Mouse (Mus musculus): ENCODE results near the gene Castor2. TPM values are rescaled to one million over a fixed set of nuclear protein-coding genes. Genes with fewer than 3 reads are reported as not detected.

Castor2 gene
- total and polyA plus RNA-seq, 2 experiments from 2014 or later, result 21.1 to 27.4 TPM

DNA sequence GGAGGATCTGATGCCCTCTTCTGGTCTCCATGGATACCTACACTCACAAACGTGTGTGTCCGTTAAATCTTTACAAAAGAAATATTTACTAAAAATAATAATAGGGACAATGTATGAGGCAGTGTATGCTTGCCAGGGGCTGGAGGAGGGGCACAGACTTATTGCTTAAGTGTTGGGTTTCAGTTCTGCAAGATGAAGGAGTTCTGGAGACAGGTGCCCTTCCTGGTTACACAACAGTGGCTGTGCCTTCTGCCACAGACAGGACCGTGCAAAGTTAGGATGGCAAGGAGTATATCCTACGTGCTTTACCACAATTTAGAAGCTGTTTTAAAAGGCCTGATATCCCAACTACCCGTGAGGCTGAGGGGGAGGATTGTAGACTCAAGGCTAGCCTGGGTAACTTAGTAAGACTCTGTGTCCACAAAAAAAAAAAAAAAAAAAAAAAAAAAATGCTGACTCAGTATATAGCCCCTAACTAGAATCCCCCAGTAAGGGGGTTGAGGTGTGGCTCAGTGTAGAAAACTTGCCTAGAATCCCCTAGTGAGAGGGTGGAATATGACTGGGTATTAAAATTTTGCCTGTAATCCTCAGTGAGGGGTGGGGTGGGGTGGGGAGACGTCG is 16.2 kb downstream of the Castor2 start:
- no peak overlapping the region for H3K9ac ChIP-seq (replicated peaks; ENCODE audit: low read length)
- no peak overlapping the region for H3K4me2 ChIP-seq (ENCODE audit: low read depth, low read length)
- H3K4me1 ChIP-seq (ENCODE audit: insufficient read depth, low read length), result peaks cover 3% of the 10 kb centered on the region; the same call in 1 of the 2 replicates
- no peak for TF ChIP-seq CTCF (IDR thresholded peaks at IDR 0.05; ENCODE audit: low read depth)
- no peaks in the 10 kb centered on the region for H3K27me3 ChIP-seq (ENCODE audit: insufficient read depth, low read length)
- 88% methylated on average over 7 of the region's 7 CpGs for WGBS
- no peak overlapping the region for H3K4me3 ChIP-seq (ENCODE audit: low read length)
- H3K9me3 ChIP-seq (ENCODE audit: low read length), result no peaks in the 10 kb centered on the region
- H3K27ac ChIP-seq, result no peak overlapping the region
- DNase-seq (ENCODE audit: low spot score) (no peak), ATAC-seq (no peak)
- H3K36me3 ChIP-seq (ENCODE audit: insufficient read depth, low read length), result 0 out of 2 replicates have a peak, but pooled peaks cover 4% of the 10 kb centered on the region

DNA sequence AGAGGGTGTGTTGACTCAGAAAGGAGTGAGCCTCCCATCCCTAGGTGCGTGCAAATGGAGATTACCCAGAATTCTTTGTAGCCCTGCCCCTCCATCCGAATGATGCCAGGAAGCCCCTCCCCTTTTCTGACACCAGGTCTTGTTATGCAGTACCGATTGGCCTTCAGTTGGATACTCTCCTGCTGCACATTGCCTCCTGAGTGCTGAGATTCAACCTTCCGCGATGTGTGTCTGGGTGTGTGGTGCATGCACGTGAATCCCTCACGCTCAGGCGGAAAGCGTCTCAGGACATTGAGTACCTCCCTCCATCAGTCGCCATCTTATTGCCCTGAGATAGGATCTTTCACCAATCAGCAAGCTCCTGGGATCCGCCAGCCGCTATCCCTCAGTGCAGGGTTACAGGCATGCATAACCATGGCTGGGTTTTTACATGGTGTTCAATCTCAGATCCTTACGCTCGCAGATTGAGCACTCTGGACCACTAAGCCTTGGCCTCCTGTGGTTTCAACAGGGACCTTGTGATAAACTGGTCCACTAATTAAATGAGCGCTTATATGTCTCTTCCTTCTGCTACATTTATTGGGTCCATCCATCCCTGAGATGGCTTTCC is 19.4 kb downstream of the Castor2 start:
- Histone ChIP-seq H3K9me3 (ENCODE audit: low read length) (no peaks in the 10 kb centered on the region), H3K4me1 (ENCODE audit: insufficient read depth, low read length) (peaks cover 3% of the 10 kb centered on the region; the same call in 1 of the 2 replicates), H3K27ac (no peak overlapping the region), H3K36me3 (ENCODE audit: insufficient read depth, low read length) (no peaks in the 10 kb centered on the region), H3K9ac (replicated peaks; ENCODE audit: low read length) (no peak overlapping the region), H3K27me3 (ENCODE audit: insufficient read depth, low read length) (no peaks in the 10 kb centered on the region), H3K4me3 (ENCODE audit: low read length) (no peak overlapping the region), H3K4me2 (ENCODE audit: low read depth, low read length) (no peak overlapping the region)
- no peak for ATAC-seq
- WGBS, result 91% methylated on average over 15 of the region's 15 CpGs
- TF ChIP-seq CTCF (IDR thresholded peaks at IDR 0.05; ENCODE audit: low read depth), result no peak
- DNase-seq (ENCODE audit: low spot score), result no peak

DNA sequence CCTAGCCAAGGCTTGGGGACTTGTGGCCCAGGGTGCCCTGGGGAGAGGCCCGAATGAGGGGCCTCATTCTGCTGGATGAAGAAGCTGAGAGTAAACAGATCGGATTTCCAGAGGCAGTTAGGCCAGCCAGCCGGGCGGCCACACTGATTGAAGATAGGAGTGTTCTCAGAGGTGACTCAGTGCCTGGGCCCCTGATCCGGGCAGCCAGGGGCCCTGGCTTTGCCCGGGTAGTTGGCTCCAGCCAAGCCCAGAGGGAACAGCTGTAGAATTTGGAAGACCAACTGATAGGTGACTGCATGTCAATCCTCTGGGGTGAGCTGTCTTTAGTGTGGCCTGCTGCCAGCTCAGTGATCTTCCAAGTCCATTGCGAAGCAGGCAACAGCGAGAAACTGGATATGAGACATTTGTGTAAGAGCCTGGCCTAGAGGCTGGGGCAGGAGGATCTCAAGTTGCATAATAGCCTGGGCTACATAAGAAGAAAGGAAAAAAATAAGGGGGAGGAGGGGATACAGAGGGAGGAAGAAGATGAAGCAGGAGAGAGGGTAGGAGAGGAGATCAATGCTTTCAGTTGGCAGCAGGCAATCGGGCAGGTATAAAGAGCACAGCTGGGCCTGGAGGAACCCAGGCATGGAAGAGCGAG is 20.1 kb downstream of the Castor2 start:
- Histone ChIP-seq H3K27ac (no peak overlapping the region), H3K9me3 (ENCODE audit: low read length) (no peaks in the 10 kb centered on the region), H3K4me2 (ENCODE audit: low read depth, low read length) (no peak overlapping the region), H3K4me1 (ENCODE audit: insufficient read depth, low read length) (peaks cover 3% of the 10 kb centered on the region; the same call in 1 of the 2 replicates), H3K9ac (replicated peaks; ENCODE audit: low read length) (no peak overlapping the region), H3K4me3 (ENCODE audit: low read length) (no peak overlapping the region), H3K27me3 (ENCODE audit: insufficient read depth, low read length) (no peaks in the 10 kb centered on the region), H3K36me3 (ENCODE audit: insufficient read depth, low read length) (no peaks in the 10 kb centered on the region)
- DNase-seq (ENCODE audit: low spot score) (no peak), ATAC-seq (no peak)
- WGBS, result 67% methylated on average over 10 of the region's 10 CpGs
- TF ChIP-seq CTCF (IDR thresholded peaks at IDR 0.05; ENCODE audit: low read depth), result no peak

DNA sequence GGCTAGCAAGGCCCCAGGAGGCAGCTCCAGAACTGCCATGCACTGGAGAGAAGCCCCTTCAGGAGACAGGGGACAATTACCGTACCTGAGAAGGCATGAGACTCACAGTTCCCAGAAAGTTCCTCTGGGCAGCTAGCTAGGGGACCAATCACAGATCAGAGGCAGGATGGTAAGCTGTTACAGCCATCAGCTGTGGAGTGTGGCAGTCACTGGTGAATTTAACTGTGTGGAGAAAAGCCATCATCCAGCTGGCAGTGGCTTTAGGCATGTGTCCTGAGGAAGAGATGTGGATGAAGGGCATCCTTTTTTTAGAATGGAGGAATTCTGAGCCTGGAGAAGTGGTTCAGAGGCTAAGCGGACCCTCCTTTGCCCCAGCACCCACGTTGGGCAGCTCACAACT is 20.6 kb downstream of the Castor2 start:
- no peak overlapping the region for H3K4me2 ChIP-seq (ENCODE audit: low read depth, low read length)
- no peak overlapping the region for H3K4me3 ChIP-seq (ENCODE audit: low read length)
- H3K4me1 ChIP-seq (ENCODE audit: insufficient read depth, low read length), result peaks cover 3% of the 10 kb centered on the region; the same call in 1 of the 2 replicates
- H3K27ac ChIP-seq, result no peak overlapping the region
- WGBS, result 87% methylated on average over 3 of the region's 3 CpGs
- no peak overlapping the region for H3K9ac ChIP-seq (replicated peaks; ENCODE audit: low read length)
- H3K27me3 ChIP-seq (ENCODE audit: insufficient read depth, low read length), result no peaks in the 10 kb centered on the region
- no peaks in the 10 kb centered on the region for H3K36me3 ChIP-seq (ENCODE audit: insufficient read depth, low read length)
- DNase-seq (ENCODE audit: low spot score), result no peak
- no peak for TF ChIP-seq CTCF (IDR thresholded peaks at IDR 0.05; ENCODE audit: low read depth)
- no peak for ATAC-seq
- no peaks in the 10 kb centered on the region for H3K9me3 ChIP-seq (ENCODE audit: low read length)

DNA sequence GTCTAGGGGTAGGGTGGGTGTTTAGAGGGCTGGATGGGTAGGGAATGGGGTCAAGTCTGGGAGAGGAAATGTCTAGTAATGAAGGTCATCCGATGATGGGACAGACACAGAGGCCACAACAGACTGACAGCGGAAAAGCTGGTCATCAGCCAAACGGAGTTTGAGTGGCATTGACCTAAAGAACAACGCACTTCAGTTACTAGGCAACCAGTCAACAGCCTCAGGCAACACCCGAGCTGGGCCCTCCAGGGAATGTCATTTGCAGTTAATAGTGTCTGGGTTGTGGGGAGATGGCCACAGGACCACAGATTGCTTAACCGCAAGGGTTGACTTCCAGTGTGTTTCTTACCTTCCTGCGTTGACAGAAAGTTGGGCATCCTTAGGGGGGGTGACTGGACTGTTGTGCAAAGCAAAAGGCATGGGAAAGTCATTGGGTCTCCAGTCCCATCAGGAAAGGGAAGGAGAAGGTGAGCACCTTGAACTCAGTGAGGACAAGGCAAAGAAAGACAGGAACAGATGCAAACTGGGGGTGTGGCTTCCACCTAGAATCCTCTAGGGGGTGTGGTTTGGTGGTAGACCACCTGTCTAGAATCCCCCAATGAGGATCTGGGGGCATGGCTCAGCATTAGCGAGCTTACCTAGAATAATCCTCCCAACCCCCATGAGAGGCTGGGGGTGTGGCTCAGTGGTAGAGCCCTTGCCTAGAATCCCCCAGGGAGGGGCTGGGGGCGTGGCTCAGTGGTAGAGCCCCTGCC is 21.8 kb downstream of the Castor2 start:
- no peak overlapping the region for H3K4me3 ChIP-seq (ENCODE audit: low read length)
- no peak for ATAC-seq
- H3K27me3 ChIP-seq (ENCODE audit: insufficient read depth, low read length), result no peaks in the 10 kb centered on the region
- no peaks in the 10 kb centered on the region for H3K36me3 ChIP-seq (ENCODE audit: insufficient read depth, low read length)
- no peak overlapping the region for H3K4me2 ChIP-seq (ENCODE audit: low read depth, low read length)
- no peak overlapping the region for H3K27ac ChIP-seq
- no peak overlapping the region for H3K9ac ChIP-seq (replicated peaks; ENCODE audit: low read length)
- no peaks in the 10 kb centered on the region for H3K9me3 ChIP-seq (ENCODE audit: low read length)
- peak; percentile 34 for DNase-seq (ENCODE audit: low spot score)
- WGBS, result 45% methylated on average over 8 of the region's 9 CpGs
- no peak for TF ChIP-seq CTCF (IDR thresholded peaks at IDR 0.05; ENCODE audit: low read depth)
- peaks cover 3% of the 10 kb centered on the region; the same call in 1 of the 2 replicates for H3K4me1 ChIP-seq (ENCODE audit: insufficient read depth, low read length)

DNA sequence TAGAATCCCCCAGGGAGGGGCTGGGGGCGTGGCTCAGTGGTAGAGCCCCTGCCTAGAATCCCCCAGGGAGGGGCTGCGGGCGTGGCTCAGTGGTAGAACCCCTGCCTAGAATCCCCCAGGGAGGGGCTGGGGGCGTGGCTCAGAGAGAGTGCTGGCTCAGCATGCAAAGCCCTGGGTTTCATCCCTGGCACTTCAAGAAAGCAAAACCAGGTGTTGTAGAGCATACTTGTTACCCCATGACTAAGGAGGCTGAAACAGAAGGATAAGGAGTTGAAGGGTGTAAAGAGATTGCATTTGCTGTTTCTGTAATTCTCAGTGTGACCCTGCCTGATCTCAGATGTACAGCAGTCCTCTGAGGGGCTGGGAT is 22.4 kb downstream of the Castor2 start:
- no peak for TF ChIP-seq CTCF (IDR thresholded peaks at IDR 0.05; ENCODE audit: low read depth)
- no peak for DNase-seq (ENCODE audit: low spot score)
- Histone ChIP-seq H3K9me3 (ENCODE audit: low read length) (no peaks in the 10 kb centered on the region), H3K4me3 (ENCODE audit: low read length) (no peak overlapping the region), H3K9ac (replicated peaks; ENCODE audit: low read length) (no peak overlapping the region), H3K27me3 (ENCODE audit: insufficient read depth, low read length) (no peaks in the 10 kb centered on the region), H3K36me3 (ENCODE audit: insufficient read depth, low read length) (peaks cover 1% of the 10 kb centered on the region; the same call in 1 of the 2 replicates), H3K4me1 (ENCODE audit: insufficient read depth, low read length) (peaks cover 3% of the 10 kb centered on the region; the same call in 1 of the 2 replicates), H3K27ac (no peak overlapping the region), H3K4me2 (ENCODE audit: low read depth, low read length) (no peak overlapping the region)
- no peak for ATAC-seq
- WGBS, result 71% methylated on average over 4 of the region's 4 CpGs

All from hindbrain, postnatal 0 days (tissue).